Mouse (Mus musculus) cortical plate, adult 2 months (tissue): ENCODE data around the gene Tnfaip6. TPM values are rescaled to one million over a fixed set of nuclear protein-coding genes. Genes with fewer than 3 reads are reported as not detected.

Experiments
- H3K27ac ChIP-seq: fragments of 200-500 bp; 2 replicates; pipeline ENCODE4 v1.5.1; 2012; ENCODE audit warnings: low read length, control low read depth, inconsistent platforms; ENCODE audit not compliant: insufficient read depth
- H3K4me1 ChIP-seq: fragments of 200-500 bp; 2 replicates; pipeline ENCODE4 v1.6.1; 2011; ENCODE audit warnings: low read length; ENCODE audit not compliant: control insufficient read depth, insufficient read depth
- H3K4me3 ChIP-seq: fragments of 200-500 bp; 2 replicates; pipeline ENCODE4 v1.5.1; 2011; ENCODE audit warnings: mild to moderate bottlenecking, low read length, control low read depth; ENCODE audit not compliant: insufficient read depth
- CTCF ChIP-seq: fragments of 200-500 bp; IDR thresholded peaks from 2 replicates; pipeline ENCODE4 v1.5.1; 2011; ENCODE audit warnings: mild to moderate bottlenecking, control low read depth, low read length; ENCODE audit not compliant: insufficient read depth; ENCODE audit errors: extremely low read depth
- POLR2A ChIP-seq: fragments of 200-500 bp; IDR thresholded peaks from 2 replicates; pipeline ENCODE4 v1.6.1; 2011; ENCODE audit warnings: mild to moderate bottlenecking, low read length, control low read depth; ENCODE audit not compliant: insufficient read depth; ENCODE audit errors: extremely low read depth
- polyA plus RNA-seq: library from polyadenylated mRNA; depleted of rRNA; stranded (reverse); fragments of >200 nt; gene quantifications from 2 replicates; pipeline ENCODE4 v1.2.3, GENCODE M21; 2012

Tnfaip6 gene
- polyA plus RNA-seq, 1 experiment: 10.3 TPM

DNA sequence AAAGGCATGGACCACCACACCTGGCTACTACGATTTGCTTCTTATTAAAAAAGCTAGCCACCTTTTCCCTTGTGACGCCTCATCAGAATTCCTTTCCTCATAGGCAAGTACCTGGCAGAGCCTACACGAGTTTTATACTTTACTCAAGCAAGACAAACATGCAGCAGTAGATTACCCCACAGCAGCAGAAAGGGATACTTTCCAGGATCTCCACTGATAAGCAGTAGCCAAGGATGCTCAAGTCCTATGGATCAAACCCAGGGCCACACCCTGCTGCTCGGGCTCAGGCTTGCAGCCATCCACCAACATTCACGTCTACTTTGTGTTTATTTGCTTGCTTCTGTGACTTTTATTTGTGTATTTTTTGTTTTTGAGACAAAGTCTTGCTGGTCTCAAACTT, 8.2 kb downstream of the Tnfaip6 start:
- H3K4me1 ChIP-seq: no peaks in the 10 kb centered on the region

DNA sequence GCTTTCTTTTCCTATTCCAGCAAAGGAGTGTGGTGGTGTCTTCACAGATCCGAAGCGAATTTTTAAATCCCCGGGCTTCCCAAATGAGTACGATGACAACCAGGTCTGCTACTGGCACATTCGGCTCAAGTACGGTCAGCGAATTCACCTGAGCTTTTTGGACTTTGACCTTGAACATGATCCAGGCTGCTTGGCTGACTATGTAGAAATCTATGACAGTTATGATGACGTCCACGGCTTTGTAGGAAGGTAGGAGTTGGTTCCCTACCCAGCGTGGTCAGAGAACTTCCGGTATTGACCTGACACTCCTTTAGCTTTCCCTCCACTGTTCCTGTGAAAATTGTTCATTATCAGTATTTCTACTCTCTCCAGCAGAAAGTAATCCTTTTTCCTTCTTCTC, 13.0 kb downstream of the Tnfaip6 start:
- Histone ChIP-seq H3K4me3 (no peak overlapping the region), H3K4me1 (no peaks in the 10 kb centered on the region; the same call in 1 of the 2 replicates), H3K27ac (no peak overlapping the region)
- TF ChIP-seq CTCF: no peak
- TF ChIP-seq POLR2A: no peak

More for the DNA sequence above, 8.2 kb downstream of the Tnfaip6 start:
- no peak overlapping the region for H3K27ac ChIP-seq
- TF ChIP-seq POLR2A: no peak
- TF ChIP-seq CTCF: no peak
- no peak overlapping the region for H3K4me3 ChIP-seq

DNA sequence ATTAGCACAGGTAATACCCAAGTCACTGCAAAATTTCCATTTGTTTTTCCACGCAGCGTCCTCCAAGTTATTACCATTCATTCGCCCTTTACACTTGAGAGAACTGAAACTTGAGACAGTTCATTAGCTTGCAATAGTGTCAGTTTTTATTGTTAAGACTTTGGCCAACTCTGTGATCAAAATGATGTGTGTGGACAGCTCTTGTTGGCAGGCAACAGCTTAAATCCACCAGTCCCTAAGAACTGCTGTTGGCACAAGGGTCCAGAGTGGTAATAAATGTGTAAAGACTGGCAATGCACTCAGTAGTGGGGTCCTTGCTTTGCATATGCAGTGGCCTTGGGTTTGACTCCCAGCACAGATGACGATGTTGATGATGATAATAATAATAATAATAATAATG, 14.5 kb downstream of the Tnfaip6 start:
- Histone ChIP-seq H3K27ac (no peak overlapping the region), H3K4me1 (no peaks in the 10 kb centered on the region; the same call in 1 of the 2 replicates), H3K4me3 (no peak overlapping the region)
- TF ChIP-seq CTCF (no peak), POLR2A (no peak)

DNA sequence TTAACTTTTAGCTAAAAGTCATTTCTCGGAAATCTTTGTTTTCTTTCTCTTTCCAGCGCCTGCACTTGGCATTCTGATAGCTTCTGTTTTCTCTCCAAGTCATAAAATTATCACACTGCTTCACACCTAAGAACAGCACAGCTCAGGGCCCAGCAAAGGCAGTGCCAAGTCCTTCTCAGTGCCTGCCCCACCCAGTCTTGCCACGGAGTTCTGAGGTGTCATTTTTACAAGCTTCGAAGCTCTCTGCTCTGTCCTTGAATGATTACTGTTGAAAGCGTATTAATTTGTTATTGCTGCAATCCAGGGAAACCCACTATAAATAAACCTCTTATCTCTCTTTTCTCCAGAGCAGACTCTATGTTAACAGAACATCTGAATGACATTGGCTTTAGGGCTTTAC, 15.7 kb downstream of the Tnfaip6 start:
- Histone ChIP-seq H3K4me3 (no peak overlapping the region), H3K4me1 (no peaks in the 10 kb centered on the region; the same call in 1 of the 2 replicates), H3K27ac (no peak overlapping the region)
- TF ChIP-seq POLR2A: no peak
- no peak for TF ChIP-seq CTCF

DNA sequence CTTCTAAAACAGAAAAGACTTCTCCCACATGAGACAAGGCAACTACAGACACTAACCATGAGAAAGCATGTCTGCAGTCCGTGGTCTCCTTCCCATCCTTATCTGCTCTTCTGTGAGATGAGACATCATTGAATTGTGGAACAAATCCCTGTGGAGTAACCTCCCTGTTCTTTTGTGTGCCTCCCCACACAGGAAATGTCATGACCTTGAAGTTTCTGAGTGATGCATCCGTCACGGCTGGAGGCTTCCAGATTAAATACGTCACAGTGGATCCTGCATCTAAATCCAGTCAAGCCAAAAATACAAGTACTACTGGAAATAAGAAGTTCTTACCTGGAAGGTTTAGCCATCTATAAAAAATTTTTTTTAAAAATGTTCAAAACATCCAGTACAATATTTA, 17.8 kb downstream of the Tnfaip6 start:
- no peak for TF ChIP-seq CTCF
- no peak for TF ChIP-seq POLR2A
- Histone ChIP-seq H3K4me1 (no peaks in the 10 kb centered on the region; the same call in 1 of the 2 replicates), H3K27ac (no peak overlapping the region), H3K4me3 (no peak overlapping the region)

DNA sequence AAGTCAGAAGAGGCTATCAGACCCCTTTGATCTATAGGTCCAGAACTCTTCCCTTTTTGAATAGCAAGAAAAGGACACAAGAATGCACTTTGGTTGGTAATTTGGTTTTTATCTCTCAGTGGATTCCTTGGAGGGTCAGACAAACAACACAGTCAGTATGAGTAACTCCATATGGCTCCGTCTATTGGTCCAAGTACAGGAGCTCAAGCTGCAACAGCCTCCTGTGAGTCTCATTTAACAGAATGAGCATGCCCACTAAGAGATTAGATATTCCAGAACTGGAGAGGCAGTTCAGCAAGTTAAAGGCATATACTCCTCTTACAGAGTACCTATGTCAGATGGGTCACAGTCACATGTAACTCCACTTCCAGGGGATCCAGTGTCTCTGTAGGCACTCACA, 19.3 kb downstream of the Tnfaip6 start:
- Histone ChIP-seq H3K4me1 (no peaks in the 10 kb centered on the region; the same call in 1 of the 2 replicates), H3K27ac (no peak overlapping the region), H3K4me3 (no peak overlapping the region)
- no peak for TF ChIP-seq POLR2A
- TF ChIP-seq CTCF: no peak

DNA sequence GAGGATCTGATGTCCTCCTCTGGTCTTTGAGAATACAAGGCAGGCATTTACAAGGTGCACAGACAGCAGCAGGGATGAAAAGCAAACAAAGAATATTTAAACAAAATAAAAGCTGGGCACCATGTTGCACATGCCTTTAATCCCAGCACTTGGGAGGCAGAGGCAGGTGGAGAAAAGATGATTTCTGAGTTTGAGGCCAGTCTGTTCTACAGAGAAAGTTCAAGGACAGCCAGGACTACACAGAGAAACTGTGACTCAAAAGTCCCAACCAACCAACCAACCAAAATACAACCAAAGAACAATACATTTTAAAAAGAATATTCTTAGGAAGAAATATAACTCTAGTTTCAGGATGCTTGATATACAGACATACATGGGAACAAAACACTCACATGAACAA, 19.9 kb downstream of the Tnfaip6 start:
- Histone ChIP-seq H3K4me3 (no peak overlapping the region), H3K4me1 (no peaks in the 10 kb centered on the region; the same call in 1 of the 2 replicates), H3K27ac (no peak overlapping the region)
- TF ChIP-seq CTCF (no peak), POLR2A (no peak)

DNA sequence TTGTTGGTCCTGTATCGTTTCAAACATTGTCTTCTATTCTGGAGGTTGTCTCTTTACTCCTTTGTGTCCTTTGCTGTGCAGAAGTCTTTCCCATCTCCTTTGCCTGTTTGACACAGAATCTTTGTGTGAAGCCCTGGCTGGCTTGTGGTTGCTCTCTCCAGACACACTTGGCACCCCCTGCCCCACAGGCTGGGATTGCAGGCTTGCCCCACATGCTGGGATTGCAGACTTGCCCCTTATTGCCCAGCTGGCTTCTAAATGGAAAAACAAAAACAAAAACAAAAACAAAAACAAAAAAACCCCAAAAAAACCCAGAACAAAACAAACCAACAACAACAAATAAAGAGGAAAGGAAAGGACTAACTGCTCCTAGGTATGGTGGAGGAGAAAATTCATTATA, 30.8 kb downstream of the Tnfaip6 start:
- TF ChIP-seq CTCF: no peak
- TF ChIP-seq POLR2A: no peak
- no peak overlapping the region for H3K4me3 ChIP-seq
- no peak overlapping the region for H3K27ac ChIP-seq
- no peaks in the 10 kb centered on the region for H3K4me1 ChIP-seq

DNA sequence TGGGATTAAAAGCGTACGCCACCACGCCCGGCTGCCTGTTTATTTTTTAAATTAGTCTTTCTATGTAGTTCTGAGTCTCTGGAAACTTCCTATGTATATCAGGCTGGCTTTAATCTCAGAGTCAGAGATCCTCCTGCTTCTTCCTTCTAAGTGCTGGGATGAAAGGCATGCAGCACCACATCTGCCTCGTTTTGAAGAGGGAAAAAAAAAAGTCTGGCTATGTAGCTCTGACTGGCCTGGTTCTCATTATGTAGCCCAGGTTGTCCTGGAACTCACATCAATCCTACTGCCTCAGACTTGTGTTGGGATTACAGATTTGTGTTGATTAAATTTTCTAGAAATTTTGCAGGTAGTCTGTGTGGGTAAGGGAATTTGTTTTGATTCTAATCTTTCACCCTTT, 33.0 kb downstream of the Tnfaip6 start:
- TF ChIP-seq POLR2A: no peak
- no peak for TF ChIP-seq CTCF
- no peaks in the 10 kb centered on the region for H3K4me1 ChIP-seq
- no peak overlapping the region for H3K27ac ChIP-seq
- H3K4me3 ChIP-seq: no peak overlapping the region

DNA sequence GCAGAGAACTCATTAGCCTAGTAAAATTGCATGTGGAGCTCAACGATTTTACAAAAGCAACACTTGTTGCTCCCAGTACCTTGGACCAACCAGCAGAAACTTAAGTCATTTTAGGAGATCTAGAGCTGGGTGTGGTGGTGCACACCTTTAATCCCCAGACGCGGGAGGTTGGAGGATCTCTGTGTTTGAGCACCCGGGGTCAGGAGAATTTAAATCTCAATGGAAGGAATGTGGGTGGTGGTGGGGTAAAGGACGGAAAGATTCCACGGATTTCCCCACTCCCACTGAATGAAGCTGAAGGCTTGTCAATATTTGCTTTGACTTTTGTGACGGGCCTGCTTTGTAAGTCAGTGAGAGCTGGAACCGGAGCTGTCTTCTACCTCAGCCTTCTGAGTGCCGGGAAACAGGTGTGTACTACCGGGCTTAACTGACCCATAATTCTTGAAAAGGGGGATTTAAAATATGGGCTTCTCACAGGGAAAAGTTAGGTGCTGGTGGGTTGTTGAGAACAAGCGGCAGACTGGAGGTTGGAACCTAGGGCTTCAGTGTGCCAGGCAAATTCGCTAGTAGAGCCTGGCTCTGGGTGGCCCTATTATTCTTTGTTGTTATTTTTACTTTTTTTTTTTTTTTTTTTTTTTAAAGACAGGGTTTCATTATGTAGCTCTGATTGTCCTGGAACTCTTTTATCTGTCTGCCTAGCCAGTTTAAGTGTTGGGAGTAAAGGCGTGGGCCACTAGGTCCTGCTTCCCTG, 33.6 kb downstream of the Tnfaip6 start:
- TF ChIP-seq POLR2A: no peak
- no peak for TF ChIP-seq CTCF
- Histone ChIP-seq H3K4me3 (no peak overlapping the region), H3K27ac (no peak overlapping the region), H3K4me1 (no peaks in the 10 kb centered on the region)
